Mouse (Mus musculus) retina, embryonic 14.5 days (tissue): ENCODE data around the gene Cebpz.

ENCODE experiments used
- DNase-seq: peaks from one replicate; pipeline ENCODE4 v3.0.0-alpha.2; 2015; ENCODE audit warnings: low spot score

Cebpz gene

DNA sequence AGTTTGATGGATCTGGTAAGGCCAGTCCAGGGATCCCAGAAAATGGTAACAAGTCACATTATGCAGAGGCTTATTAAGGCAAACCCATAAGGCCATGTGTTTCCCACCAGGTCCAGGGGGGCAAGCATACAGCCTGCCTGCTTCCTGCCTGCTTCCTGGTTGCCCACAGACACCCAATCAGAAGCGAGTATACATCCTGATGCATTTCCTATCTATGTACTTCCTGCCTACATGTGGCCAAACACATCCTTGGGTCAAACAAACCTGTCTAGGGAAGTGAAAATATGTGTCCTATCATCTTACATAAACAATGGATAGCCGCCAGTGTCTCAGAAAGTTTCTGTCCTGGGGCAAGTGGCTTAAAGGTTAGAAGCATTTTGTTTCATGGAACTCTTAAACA is 33.7 kb downstream of the Cebpz start:
- DNase-seq = no peak

DNA sequence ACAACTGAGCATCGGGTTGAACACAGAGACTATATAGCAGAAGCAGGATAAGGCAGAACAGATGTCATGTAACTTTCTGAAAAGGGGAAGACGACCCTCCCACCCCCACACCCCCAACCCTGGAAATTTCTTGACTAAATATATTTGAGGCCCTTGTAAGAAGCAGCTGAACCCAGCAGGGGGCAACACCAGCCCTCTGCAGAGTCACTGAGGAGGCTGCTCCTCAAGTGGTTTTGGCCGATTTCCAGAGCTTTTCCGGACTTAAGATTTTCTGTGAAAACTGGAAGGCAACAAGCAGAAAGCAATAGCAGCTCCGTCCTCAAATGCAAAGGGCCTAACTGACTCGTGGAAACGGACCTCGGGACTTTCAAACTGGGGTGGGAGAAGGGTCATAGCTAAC is 41.5 kb downstream of the Cebpz start:
- DNase-seq = peak; percentile 18

DNA sequence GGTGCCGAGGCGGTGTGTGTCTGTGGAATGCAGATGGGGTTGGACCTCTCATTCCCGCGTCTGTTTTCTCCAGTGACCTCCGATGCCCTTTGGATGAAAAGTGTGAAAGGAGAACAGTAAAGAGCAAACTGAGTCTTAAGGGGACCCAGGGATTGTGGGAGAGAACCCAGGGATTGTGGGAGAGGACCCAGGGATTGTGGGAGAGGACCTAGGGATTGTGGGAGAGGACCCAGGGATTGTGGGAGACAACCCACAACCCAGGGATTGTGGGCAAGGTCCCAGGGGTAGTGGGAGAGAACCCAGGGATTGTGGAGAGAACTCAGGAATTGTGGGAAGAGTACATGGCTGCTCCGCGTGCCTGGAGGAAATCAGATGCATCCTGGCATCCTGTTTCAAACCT is 41.9 kb downstream of the Cebpz start:
- no peak for DNase-seq

DNA sequence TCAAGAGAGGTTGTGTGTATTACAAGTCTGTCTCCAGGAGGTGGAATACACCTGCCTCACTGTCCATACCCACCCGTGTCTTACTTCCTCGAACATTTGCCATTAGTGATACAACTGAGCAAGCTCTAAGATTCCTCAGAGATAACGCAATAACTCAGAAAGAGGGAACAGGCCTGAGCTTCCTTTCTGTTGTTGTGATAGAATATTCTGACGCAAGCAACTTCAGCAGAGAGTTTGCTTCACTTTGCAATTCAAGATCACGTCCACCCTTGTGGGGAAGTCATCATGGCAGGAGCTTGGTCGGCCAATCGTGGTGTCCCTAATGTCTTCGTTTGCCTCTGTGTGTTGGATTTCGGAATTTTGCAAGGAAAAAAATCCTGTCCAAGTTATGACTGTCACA is 45.8 kb downstream of the Cebpz start:
- DNase-seq = no peak

DNA sequence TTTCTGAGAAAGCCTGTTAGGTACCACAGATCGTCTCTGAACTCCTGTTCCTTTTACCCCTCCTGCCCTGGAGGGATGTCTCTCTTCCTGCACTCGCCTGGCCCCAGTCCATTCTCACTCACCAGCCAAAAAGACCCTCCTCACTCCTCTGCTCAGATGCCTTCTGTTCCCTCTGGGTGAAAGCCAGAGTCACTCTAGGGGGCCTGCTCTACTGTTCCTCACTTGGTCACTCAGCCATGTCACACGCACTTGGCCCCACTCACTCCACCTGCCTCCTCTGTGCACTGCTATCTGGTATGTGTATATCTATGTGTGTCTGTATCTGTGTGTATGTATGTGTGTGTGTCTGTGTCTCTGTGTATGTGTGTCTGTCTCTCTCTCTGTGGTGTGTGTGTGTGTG is 47.7 kb downstream of the Cebpz start:
- no peak for DNase-seq

DNA sequence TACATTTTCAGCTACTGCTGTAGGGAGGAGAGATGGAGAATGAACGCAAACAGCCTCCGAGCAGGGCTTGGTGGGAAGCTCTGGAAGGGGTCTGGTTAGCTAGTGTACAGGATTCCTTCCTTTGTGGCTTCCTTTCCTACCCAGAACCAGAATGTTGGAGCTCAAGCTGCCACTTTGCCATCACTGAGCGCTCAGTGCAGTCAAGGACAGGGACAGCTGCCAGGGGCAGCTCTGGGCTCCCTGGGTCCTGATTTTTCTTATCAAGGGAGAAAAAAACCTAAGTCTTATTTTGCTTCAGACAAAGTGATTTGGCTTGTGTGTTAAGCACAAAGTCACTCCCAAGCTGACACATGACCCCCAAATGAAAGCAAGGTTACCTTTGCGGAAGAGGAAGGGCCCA is 48.3 kb downstream of the Cebpz start:
- DNase-seq = no peak

DNA sequence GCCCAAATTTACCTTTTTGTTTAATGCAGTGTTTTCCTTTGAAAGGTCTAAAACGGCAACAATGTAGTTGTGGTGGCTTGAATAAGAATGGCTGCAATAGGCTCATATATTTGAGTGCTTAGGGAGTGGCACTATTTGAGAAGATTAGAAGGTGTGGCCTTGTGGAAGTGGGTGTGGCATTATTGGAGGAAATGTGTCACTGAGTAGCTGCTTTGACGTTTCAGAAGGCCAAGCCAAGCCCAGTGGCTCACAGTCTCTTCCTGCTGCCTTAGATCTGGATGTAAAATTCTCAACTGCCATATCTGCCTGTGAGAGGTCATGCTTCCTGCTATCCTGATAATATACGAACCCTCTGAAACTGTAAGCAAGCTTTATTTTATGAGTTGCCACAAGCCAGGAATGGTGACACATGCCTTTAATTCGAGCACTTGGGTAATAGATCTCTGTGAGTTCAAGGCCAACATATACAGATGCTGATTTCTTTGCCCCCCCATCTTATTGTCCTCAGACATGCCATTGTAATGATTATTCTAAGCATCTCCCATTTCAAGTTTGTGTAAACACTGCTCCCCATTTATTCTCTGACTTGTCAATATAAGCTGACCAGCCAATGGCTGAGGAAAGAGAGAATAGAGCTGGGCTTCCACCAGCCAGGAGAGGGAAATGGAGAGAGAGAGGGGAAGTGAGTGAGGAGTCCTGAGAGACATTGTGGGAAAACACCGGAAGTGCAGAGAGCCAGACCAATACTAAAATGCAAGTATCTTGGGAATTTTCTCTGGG is 51.4 kb downstream of the Cebpz start:
- DNase-seq = no peak

DNA sequence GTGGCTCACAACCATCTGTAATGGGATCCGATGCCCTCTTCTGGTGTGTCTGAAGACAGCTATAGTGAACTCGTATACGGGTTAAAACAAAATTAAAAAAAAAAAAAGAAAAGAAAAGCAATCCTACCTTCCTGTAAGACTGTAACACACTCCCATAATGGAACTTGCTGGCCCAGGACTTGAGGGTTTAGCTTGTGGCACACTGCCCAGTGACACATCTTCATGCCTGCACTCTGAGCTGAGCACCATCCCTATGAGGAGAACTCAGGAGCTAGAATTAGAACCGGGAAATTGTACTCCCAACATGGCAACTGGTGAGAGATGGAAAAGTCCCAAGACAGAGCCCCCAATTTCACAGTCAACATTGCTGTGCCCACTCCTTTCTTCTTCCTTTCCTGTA is 53.6 kb downstream of the Cebpz start:
- DNase-seq = no peak

DNA sequence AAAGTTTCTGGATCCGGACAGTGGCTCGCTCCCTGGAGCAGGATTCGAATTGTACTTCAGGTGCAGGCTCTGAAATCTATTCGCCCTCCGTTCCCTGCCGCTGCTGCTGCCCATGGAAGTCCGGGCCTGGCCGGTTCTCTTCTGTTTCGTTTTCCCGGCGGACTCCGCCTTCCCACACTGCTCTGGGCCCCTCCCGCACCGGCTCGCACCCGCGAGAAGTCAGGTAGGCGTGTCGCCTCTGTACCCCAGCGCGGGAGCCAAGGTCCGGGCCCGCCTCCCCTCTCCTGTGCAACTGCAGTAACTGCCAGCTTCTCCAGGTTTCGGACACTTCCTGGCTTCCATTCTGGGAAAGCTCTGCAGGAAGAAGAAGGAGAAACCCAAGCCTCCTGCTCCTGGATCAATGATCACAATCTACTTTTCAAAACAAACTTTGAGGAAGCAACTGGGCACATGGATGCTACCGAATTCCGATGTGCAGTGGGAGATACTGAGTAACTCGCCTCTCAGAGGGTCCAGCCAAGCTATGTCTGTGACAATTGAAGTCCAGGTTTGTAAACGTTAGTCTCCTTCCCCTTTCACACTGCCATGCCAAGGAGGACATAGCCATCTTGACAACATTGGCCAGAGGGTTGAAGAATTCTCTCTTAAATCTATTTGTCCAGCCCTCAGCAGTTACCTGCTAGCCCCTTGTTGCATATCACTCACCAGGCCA is 54.3 kb downstream of the Cebpz start, which contains the start of gene Eif2ak2:
TSS of gene Eif2ak2 (minus strand) at position 173 of the 712 bp plus-strand sequence.
- DNase-seq = peak; percentile 72

DNA sequence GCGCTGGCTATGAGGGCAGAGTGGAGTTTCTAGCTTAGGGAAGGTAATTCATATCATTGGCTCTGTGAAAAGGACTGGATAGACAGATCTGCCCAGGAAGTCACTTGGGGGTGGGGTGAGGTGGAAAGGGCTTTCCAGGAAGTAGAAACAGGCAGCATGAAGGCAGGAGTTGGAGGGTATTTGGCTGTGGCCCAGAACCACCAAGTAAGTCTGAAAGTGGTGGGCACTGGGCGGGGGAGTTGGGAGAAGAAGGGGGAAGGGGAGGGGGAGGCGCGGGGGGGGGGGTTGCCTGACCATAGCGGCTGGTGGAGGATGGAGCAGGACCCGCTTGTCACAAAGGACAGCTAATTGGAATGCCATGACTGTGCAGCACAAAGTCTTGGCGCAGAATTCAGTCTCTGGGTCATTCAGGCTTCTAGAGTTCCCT is 55.0 kb downstream of the Cebpz start:
- no peak for DNase-seq

DNA sequence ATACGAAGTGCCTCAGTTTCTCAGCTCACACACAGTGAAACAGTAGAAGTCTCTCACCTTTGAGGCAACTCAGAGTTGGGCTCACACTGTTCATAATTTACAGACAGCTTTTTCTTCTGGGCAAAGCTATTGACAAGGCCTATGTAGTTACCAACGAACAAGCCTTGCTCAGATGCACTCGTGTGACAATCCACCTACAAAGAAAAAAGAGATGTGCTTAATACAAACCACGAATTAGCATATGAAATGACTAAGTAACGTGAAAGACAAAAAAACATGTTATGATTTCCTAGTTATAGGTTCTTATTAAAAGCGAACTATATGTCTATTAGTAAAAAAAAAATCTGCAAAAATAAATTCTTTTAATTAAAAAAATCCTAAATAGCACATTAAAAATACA is 63.0 kb downstream of the Cebpz start:
- DNase-seq = no peak
